Mouse (Mus musculus) heart, embryonic 16.5 days (tissue): ENCODE measurements at regions not wholly inside any gene's neighbourhood (a gene's known extent, or its start where the extent isn't known, plus 50 kb on each side); places are given as distances from the start of the nearest gene placed in this dataset.

Experiments used
- ATAC-seq: fragments of 200-750 bp; cut with Nextera tagmentation; replicated peaks from 2 replicates; pipeline ENCODE4 v1.8.0; 2017; ENCODE audit warnings: moderate number of reproducible peaks; ENCODE audit not compliant: insufficient read depth, low FRiP score; ENCODE audit errors: extremely low read depth
- H3K27ac ChIP-seq: fragments of 300-500 bp; sonication (generic); 2 replicates; pipeline ENCODE4 v1.5.1; 2014; ENCODE audit warnings: mild to moderate bottlenecking, low read length, control low read depth, moderate library complexity
- H3K27me3 ChIP-seq: fragments of 300-500 bp; sonication (generic); 2 replicates; pipeline ENCODE4 v1.6.1; 2014; ENCODE audit warnings: low read length, mixed read lengths; ENCODE audit not compliant: control insufficient read depth, insufficient read depth
- H3K36me3 ChIP-seq: fragments of 300-500 bp; sonication (generic); 2 replicates; pipeline ENCODE4 v1.6.1; 2014; ENCODE audit not compliant: control insufficient read depth, insufficient read depth
- H3K4me1 ChIP-seq: fragments of 300-500 bp; sonication (generic); 2 replicates; pipeline ENCODE4 v1.6.1; 2014; ENCODE audit warnings: low read length, mixed read lengths; ENCODE audit not compliant: control insufficient read depth, insufficient read depth
- H3K4me2 ChIP-seq: fragments of 300-500 bp; sonication (generic); 2 replicates; pipeline ENCODE4 v1.6.1; 2014; ENCODE audit warnings: low read depth, mild to moderate bottlenecking, control low read depth, low read length
- H3K4me3 ChIP-seq: fragments of 300-500 bp; sonication (generic); 2 replicates; pipeline ENCODE4 v1.5.1; 2014; ENCODE audit warnings: mild to moderate bottlenecking, control low read depth, low read length
- H3K9ac ChIP-seq: fragments of 300-500 bp; sonication (generic); 2 replicates; pipeline ENCODE4 v1.6.1; 2014; ENCODE audit warnings: low read length, control low read depth
- H3K9me3 ChIP-seq: fragments of 300-500 bp; sonication (generic); replicated peaks from 2 replicates; pipeline ENCODE4 v1.6.1; 2016; ENCODE audit warnings: low read length; ENCODE audit not compliant: control insufficient read depth
- WGBS: fragments of 180-500 bp; shearing (Covaris S2); extraction: QIAGEN DNeasy Blood & Tissue Kit; methylation state at CpG from one replicate; pipeline ENCODE4 v1.1.7; 2014; 5-methylcytosine and 5-hydroxymethylcytosine counted together

DNA sequence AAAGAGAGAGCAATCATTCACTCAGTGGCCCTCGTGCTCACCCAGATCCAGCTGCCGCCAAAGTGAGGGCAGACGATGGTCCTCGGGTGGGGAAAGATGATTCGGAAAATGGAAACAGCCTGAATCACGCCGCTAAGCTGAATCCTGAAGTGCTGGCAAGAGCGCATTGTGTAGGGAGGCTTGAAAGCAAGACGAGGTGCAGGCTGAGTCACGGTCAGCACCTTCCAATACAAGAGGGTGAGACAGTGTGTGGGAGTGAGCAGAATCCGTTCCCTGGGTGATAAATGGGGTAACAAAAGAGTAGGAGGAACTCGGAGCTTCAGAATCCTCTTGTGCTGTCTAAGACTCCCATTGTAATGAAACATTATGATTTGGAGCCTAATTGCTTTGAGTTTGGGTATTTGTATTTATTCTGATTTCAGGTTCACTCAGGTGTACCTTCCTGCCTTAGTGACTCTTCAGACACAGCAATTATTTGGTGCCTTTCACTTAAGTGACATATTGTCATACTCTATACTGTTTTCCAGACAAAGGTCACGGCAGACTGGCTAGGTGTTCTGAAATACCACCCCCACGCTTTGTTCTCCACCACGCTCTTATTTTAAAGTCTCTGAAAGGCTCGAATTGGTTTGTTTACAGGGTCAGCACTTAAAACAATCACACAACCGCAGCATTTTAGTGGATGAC lies 70.0 kb downstream of the Mbip start:
- Histone ChIP-seq H3K4me1 (no peaks in the 10 kb centered on the region), H3K4me2 (no peak overlapping the region), H3K4me3 (no peak overlapping the region), H3K27me3 (no peaks in the 10 kb centered on the region), H3K9ac (no peak overlapping the region), H3K36me3 (no peaks in the 10 kb centered on the region), H3K9me3 (no peaks in the 10 kb centered on the region), H3K27ac (no peak overlapping the region)
- WGBS, result 49% methylated on average over 17 of the region's 17 CpGs
- ATAC-seq, result no peak

DNA sequence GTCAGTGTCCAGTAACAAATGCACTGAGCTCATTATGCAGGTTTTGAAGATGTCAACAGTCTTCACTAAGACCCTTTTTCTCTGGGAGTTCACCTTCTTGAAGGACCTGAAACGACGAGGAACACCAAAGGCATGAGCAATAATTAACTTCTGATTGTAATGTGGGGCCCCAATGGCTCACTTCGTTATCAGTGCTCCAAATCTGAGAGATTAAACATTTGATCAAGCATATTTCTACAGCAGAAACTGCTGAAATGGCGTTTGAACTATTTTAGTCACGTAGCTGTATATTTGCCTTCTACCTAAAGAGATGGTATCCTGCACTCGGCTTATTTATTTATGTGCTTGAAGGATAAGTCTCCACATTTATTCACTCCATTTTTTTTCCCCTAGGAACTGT lies 80.6 kb downstream of the Mbip start:
- H3K4me3 ChIP-seq, result no peak overlapping the region
- H3K9ac ChIP-seq, result no peak overlapping the region
- ATAC-seq, result no peak
- no peaks in the 10 kb centered on the region for H3K36me3 ChIP-seq
- H3K27ac ChIP-seq, result no peak overlapping the region
- H3K9me3 ChIP-seq, result no peaks in the 10 kb centered on the region
- WGBS, result 72% methylated on average over 6 of the region's 6 CpGs
- H3K27me3 ChIP-seq, result no peaks in the 10 kb centered on the region
- no peaks in the 10 kb centered on the region for H3K4me1 ChIP-seq
- no peak overlapping the region for H3K4me2 ChIP-seq

DNA sequence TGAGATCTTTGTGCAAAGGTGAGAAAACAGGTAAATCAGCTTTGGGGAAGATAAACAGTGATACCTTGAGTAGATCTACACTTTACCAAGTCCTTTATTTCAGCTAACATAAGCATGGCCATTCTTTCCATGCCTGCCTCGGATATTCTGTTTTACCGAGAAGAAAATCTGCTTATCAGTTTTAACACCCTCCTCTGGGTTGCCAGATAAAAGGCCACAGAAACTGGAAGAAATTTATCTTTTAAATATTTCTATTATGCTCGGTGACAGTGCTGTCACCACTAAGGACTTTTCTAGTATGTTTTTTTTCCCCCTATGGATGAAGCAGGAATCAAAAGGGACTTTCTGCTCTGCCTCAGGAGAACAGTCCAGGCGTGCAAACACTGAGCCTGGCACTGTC lies 84.2 kb downstream of the Mbip start:
- Histone ChIP-seq H3K9ac (no peak overlapping the region), H3K27me3 (no peaks in the 10 kb centered on the region), H3K4me3 (no peak overlapping the region), H3K36me3 (no peaks in the 10 kb centered on the region), H3K27ac (no peak overlapping the region), H3K9me3 (no peaks in the 10 kb centered on the region), H3K4me2 (no peak overlapping the region), H3K4me1 (no peaks in the 10 kb centered on the region)
- 39% methylated on average over 4 of the region's 4 CpGs for WGBS
- ATAC-seq, result no peak

DNA sequence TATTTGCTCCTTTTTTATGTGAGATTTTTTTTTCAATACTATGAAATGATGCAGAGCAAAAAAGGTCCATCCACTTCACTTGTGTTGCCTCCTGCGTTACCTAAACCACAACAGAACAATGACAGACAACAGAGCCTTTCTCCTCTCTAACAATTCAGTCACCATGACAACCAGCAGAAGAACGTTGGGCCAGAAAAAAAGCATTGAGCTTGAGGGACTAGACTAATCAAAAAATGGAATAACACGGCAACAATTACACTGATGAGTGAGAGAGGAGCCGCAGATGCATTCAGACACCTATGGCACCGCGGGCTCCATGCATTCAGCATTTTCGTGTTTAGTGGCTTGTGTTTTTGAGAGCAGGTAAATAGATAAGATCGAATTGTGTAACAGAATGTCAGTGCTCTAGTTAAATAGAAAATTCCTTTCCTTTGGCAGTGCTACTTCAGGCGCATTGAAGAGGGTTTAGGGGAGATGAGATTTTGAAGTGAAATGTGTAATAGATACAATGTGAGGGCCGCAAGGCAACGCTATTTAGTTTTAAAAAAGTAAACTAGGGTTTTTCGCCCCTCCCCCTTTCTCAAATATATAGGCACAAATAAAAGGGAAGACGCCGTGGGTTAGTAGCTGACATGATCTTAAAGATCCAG lies 87.2 kb downstream of the Mbip start:
- Histone ChIP-seq H3K36me3 (no peaks in the 10 kb centered on the region), H3K4me2 (no peak overlapping the region), H3K9me3 (no peaks in the 10 kb centered on the region), H3K4me1 (no peaks in the 10 kb centered on the region), H3K4me3 (no peak overlapping the region), H3K27me3 (no peaks in the 10 kb centered on the region), H3K27ac (no peak overlapping the region), H3K9ac (no peak overlapping the region)
- no peak for ATAC-seq
- 74% methylated on average over 14 of the region's 14 CpGs for WGBS

DNA sequence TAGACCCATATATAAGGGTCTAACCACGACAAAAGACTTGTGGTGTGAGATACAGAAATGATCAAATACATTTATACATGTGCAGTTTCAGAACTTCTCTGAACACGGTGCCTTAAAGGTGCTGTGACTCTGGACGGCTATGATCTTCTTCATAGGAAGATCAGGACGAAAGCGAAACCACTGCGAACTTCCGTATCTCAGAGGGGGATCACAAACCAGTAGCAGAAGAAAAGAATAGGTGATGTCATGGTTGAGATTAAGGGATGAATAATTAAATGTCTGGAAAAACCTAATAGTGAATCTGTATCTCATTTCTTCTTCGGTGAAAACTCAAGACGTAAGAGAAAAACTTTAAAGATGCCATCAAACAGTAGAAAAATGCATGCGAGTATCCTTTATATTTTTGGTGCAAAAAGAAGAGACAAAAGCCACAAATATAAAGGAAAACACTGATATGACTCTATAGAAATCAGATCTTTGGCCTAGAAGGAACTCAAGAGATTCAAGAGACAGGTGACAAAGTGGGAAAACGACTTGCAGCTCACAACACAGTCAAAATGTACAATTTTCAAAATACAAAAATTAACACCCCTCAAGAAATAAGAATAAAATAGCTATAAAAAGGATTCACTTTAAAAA lies 89.3 kb downstream of the Mbip start:
- H3K27ac ChIP-seq, result no peak overlapping the region
- no peaks in the 10 kb centered on the region for H3K9me3 ChIP-seq
- no peak overlapping the region for H3K4me3 ChIP-seq
- no peak for ATAC-seq
- H3K4me1 ChIP-seq, result no peaks in the 10 kb centered on the region
- no peaks in the 10 kb centered on the region for H3K27me3 ChIP-seq
- no peak overlapping the region for H3K9ac ChIP-seq
- H3K36me3 ChIP-seq, result no peaks in the 10 kb centered on the region
- H3K4me2 ChIP-seq, result no peak overlapping the region
- 84% methylated on average over 11 of the region's 11 CpGs for whole genome bisulfite sequencing

DNA sequence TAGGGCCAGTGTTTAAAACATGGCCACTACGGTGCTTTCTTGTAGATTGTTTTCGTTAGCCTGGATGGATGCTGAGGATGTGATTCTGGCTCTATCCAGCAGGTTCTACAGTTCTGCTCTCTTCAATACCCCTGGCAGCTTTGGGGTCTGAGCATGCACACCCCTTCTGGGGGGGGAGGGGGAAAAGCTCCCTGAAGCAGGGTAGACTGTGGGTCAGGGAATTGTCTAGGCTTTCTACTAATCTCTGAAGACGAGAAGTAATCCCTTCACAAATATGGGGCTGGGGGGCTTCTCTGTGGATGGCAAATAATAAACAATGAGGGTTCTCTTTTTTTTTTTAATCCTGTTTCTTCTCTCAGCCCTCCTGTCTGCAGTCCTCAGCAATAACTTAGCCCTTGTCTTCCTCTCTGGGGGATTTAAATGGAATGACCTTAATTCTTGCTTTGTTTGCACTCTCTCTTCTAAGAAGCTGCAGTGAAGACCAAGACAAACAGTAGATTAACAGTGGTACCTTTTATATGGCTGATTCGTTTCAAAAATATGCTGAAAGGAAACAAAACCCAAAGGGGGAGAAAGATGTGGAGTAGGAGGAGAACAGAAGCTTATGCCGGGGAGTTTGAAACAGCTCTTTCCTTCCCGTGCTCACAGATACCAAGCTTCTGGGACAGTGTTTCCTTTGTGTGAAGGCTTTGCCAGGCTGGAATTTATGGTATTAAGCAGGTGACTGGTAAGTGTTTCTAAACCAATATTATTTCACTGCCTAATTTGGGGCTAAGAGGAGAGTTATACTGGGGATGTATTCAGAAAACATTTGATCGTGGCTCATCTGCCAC lies 92.9 kb downstream of the Mbip start:
- no peaks in the 10 kb centered on the region for H3K36me3 ChIP-seq
- H3K4me3 ChIP-seq, result no peak overlapping the region
- H3K4me1 ChIP-seq, result no peaks in the 10 kb centered on the region
- WGBS, result 51% methylated on average over 7 of the region's 7 CpGs
- H3K27me3 ChIP-seq, result no peaks in the 10 kb centered on the region
- no peak overlapping the region for H3K27ac ChIP-seq
- no peak overlapping the region for H3K4me2 ChIP-seq
- H3K9ac ChIP-seq, result no peak overlapping the region
- no peaks in the 10 kb centered on the region for H3K9me3 ChIP-seq
- no peak for ATAC-seq

DNA sequence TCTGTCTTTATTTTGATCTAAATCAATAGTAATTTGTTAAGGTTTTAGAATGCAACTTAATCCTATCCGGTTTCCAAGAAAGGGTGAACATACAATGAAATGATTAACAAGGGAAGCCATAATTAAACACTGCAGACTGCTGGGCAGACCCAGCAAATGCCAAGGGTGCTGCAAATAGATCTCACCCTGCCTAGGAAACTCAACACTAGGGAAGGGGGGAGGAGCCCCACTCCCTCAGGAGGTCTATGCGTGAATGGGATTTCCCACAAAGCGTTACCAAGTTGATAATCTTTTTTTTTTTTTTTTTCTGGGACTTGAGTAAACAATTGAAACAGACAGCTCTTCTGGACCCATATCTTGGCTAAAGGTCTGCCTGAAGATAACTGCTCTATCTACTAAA lies 95.4 kb downstream of the Mbip start:
- H3K36me3 ChIP-seq, result no peaks in the 10 kb centered on the region
- no peaks in the 10 kb centered on the region for H3K4me1 ChIP-seq
- H3K9me3 ChIP-seq, result no peaks in the 10 kb centered on the region
- no peak for ATAC-seq
- no peak overlapping the region for H3K4me2 ChIP-seq
- H3K27ac ChIP-seq, result no peak overlapping the region
- WGBS, result 24% methylated on average over 3 of the region's 3 CpGs
- no peak overlapping the region for H3K9ac ChIP-seq
- no peak overlapping the region for H3K4me3 ChIP-seq
- no peaks in the 10 kb centered on the region for H3K27me3 ChIP-seq

DNA sequence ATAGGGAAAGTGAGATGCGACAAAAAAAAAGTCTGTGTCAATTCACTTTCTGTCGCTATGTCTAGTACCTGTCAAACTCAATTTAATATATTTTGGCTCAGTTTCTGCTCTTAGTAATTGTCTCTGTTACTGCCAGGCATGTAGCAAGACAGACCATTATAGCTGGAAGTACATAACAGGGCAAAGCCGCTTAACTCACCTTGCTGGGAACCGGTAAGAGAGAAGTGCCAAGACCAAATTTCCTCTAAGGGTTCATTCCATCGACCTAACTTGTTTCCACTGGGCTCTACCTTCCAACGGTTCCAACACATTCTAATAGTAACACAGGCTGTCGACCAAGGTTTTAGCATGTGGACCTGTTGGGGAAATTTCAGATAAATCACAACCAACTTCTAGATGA lies 99.3 kb downstream of the Mbip start:
- Histone ChIP-seq H3K27ac (no peak overlapping the region), H3K9ac (no peak overlapping the region), H3K36me3 (no peaks in the 10 kb centered on the region), H3K4me3 (no peak overlapping the region), H3K9me3 (no peaks in the 10 kb centered on the region), H3K4me1 (no peaks in the 10 kb centered on the region), H3K27me3 (no peaks in the 10 kb centered on the region), H3K4me2 (no peak overlapping the region)
- no peak for ATAC-seq
- WGBS, result 88% methylated on average over 7 of the region's 7 CpGs

DNA sequence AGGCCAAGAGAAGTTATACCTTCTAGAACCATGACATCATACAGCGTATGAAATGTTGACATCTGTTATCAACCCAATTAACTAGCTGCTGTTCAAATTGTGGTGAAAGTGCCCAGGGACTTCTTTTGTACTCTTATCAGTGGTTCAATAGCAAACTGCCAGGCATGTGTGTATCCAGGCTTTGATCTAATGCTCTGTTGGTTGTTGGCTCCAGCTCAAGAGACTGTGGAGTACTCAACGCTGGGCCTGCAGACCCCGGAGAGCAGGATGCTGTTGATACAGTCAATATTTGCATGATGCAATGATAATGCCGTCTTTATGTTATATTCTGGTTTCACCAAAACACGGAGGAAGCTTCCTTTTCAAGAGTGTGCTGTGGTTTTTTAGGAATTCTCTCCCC lies 102.9 kb downstream of the Mbip start:
- H3K4me2 ChIP-seq, result no peak overlapping the region
- WGBS, result 23% methylated on average over 5 of the region's 5 CpGs
- no peaks in the 10 kb centered on the region for H3K4me1 ChIP-seq
- no peaks in the 10 kb centered on the region for H3K27me3 ChIP-seq
- H3K36me3 ChIP-seq, result no peaks in the 10 kb centered on the region
- H3K27ac ChIP-seq, result no peak overlapping the region
- ATAC-seq, result no peak
- H3K9me3 ChIP-seq, result no peaks in the 10 kb centered on the region
- H3K4me3 ChIP-seq, result no peak overlapping the region
- no peak overlapping the region for H3K9ac ChIP-seq
